Comparison of ENCODE assay signal across 11 mouse cellular contexts in genomic region chr17:46594606-46595005, GRCm38 (mm10). TPM values are rescaled to one million over a fixed set of nuclear protein-coding genes. Genes with fewer than 3 reads are reported as not detected.
A peak's percentile ranks its signal among the peaks of the same experiment; 100 is the strongest.
DNase-seq lines count a peak whose midpoint lies in the region; ATAC-seq lines count a peak whose summit lies in the region.
"Had no signal": no experiment of that assay in that cellular context is flagged by ENCODE, and none has a peak within 500 bp of the region (broad histone marks: within the 10 kb centered on the region; RNA-seq: fewer than 3 reads in every experiment).

No protein-coding gene starts in this region.

- H3K27me3 ChIP-seq in heart, embryonic 10.5 days (ENCODE audit: insufficient read depth, poor library complexity, severe bottlenecking): no peaks in the 10 kb centered on the region
- H3K27me3 ChIP-seq in midbrain, embryonic 10.5 days (ENCODE audit: low read depth, poor library complexity, severe bottlenecking): no peaks in the 10 kb centered on the region
- no peaks in the 10 kb centered on the region for H3K27me3 ChIP-seq in midbrain, embryonic 15.5 days (replicated peaks)
- H3K27me3 ChIP-seq in stomach, embryonic 15.5 days (replicated peaks): no peaks in the 10 kb centered on the region

- H3K36me3 ChIP-seq in heart, embryonic 10.5 days: peaks cover 50% of the 10 kb centered on the region
- H3K36me3 ChIP-seq in midbrain, embryonic 10.5 days: peaks cover 42% of the 10 kb centered on the region
- peaks cover 3% of the 10 kb centered on the region; the same call in 1 of the 2 replicates for H3K36me3 ChIP-seq in midbrain, embryonic 15.5 days (replicated peaks)
- H3K36me3 ChIP-seq in stomach, embryonic 15.5 days: peaks cover 16% of the 10 kb centered on the region; the same call in 1 of the 2 replicates

- no peaks in the 10 kb centered on the region for H3K9me3 ChIP-seq in heart, embryonic 10.5 days
- no peaks in the 10 kb centered on the region for H3K9me3 ChIP-seq in midbrain, embryonic 10.5 days (replicated peaks)
- H3K9me3 ChIP-seq in midbrain, embryonic 15.5 days: no peaks in the 10 kb centered on the region
- H3K9me3 ChIP-seq in stomach, embryonic 15.5 days: no peaks in the 10 kb centered on the region
- H3K9me3 ChIP-seq: megakaryocyte, embryonic 14.5 days had no signal

- 18% methylated on average over 9 of the region's 9 CpGs for WGBS in heart, embryonic 10.5 days
- WGBS in midbrain, embryonic 10.5 days: 58% methylated on average over 9 of the region's 9 CpGs
- WGBS in midbrain, embryonic 15.5 days: 54% methylated on average over 9 of the region's 9 CpGs
- 32% methylated on average over 9 of the region's 9 CpGs for WGBS in stomach, embryonic 15.5 days

- no peak overlapping the region for H3K9ac ChIP-seq in midbrain, embryonic 15.5 days
- H3K9ac ChIP-seq in stomach, embryonic 15.5 days: no peak overlapping the region
- H3K9ac ChIP-seq: liver, embryonic 14.5 days had no signal

- ATAC-seq in midbrain, embryonic 15.5 days (replicated peaks): no peak
- ATAC-seq in stomach, embryonic 15.5 days (ENCODE audit: insufficient read depth, low FRiP score, low read depth): peak; percentile 12; the same call in 1 of the 2 replicates

- H3K4me3 ChIP-seq in heart, embryonic 10.5 days: peak overlapping the region; percentile 22; the same call in 1 of the 2 replicates
- H3K4me3 ChIP-seq in midbrain, embryonic 10.5 days: no peak overlapping the region
- H3K4me3 ChIP-seq in midbrain, embryonic 15.5 days: no peak overlapping the region
- no peak overlapping the region for H3K4me3 ChIP-seq in stomach, embryonic 15.5 days (replicated peaks)
- H3K4me3 ChIP-seq: megakaryocyte, embryonic 14.5 days had no signal

- no peak overlapping the region for H3K4me2 ChIP-seq in midbrain, embryonic 15.5 days
- no peak overlapping the region for H3K4me2 ChIP-seq in stomach, embryonic 15.5 days

- H3K4me1 ChIP-seq in heart, embryonic 10.5 days: peaks cover 51% of the 10 kb centered on the region
- peaks cover 17% of the 10 kb centered on the region for H3K4me1 ChIP-seq in midbrain, embryonic 10.5 days
- H3K4me1 ChIP-seq in midbrain, embryonic 15.5 days: peaks cover 3% of the 10 kb centered on the region; the same call in 1 of the 2 replicates
- H3K4me1 ChIP-seq in stomach, embryonic 15.5 days: peaks cover 26% of the 10 kb centered on the region

- DNase-seq in heart, embryonic 10.5 days (ENCODE audit: low spot score): peak; percentile 83
- DNase-seq in heart, postnatal 4 days: no peak
- no peak for DNase-seq in midbrain, embryonic 10.5 days (ENCODE audit: low spot score)
- peak; percentile 63 for DNase-seq in fibroblast of lung, adult 2 months (ENCODE audit: low read depth)
- DNase-seq in lung, postnatal 25 days (ENCODE audit: low spot score): no peak
- DNase-seq in right cerebral cortex, postnatal 36 days (ENCODE audit: low spot score in 2 of 2): no peak
- DNase-seq: heart, postnatal 36 days had no signal

- H3K27ac ChIP-seq in heart, embryonic 10.5 days: peak overlapping the region; percentile 83
- H3K27ac ChIP-seq in midbrain, embryonic 10.5 days (replicated peaks): peak overlapping the region; percentile 30; the same call in 1 of the 2 replicates
- H3K27ac ChIP-seq in midbrain, embryonic 15.5 days: no peak overlapping the region
- peak overlapping the region; percentile 64 for H3K27ac ChIP-seq in stomach, embryonic 15.5 days
- H3K27ac ChIP-seq: liver, embryonic 14.5 days had no signal

RNA-seq across cellular contexts. Expression of gene Ptk7, which starts 34.7 kb away (rescaled TPM):
- polyA plus RNA-seq in heart, embryonic 10.5 days (2016; fragmentation: Nextera tagmentation; extraction: Ambion mirVana): 65.4 and 67.7 TPM in 2 replicates
- total RNA-seq in heart, postnatal 4 days (2021): 10 to 100 TPM; 34.8 to 36.2 TPM
- 65.3 and 68.4 TPM in 2 replicates for polyA plus RNA-seq in midbrain, embryonic 10.5 days (2016; fragmentation: Nextera tagmentation; extraction: Ambion mirVana)
- polyA plus RNA-seq in midbrain, embryonic 15.5 days (2015; fragmentation: Nextera tagmentation; extraction: Ambion mirVana): 33.6 and 34.8 TPM in 2 replicates
- 87.6 and 89.8 TPM in 2 replicates for polyA plus RNA-seq in stomach, embryonic 15.5 days (2015; fragmentation: Nextera tagmentation; extraction: Ambion mirVana)

RNA-seq across cellular contexts. Expression of gene Srf, which starts 38.6 kb away (rescaled TPM):
- polyA plus RNA-seq in heart, embryonic 10.5 days (2016; fragmentation: Nextera tagmentation; extraction: Ambion mirVana): 10.9 and 15.7 TPM in 2 replicates
- total RNA-seq in heart, postnatal 4 days (2021): 100 to 1,000 TPM; 184 to 210 TPM
- polyA plus RNA-seq in midbrain, embryonic 10.5 days (2016; fragmentation: Nextera tagmentation; extraction: Ambion mirVana): 5.0 and 6.5 TPM in 2 replicates
- polyA plus RNA-seq in midbrain, embryonic 15.5 days (2015; fragmentation: Nextera tagmentation; extraction: Ambion mirVana): 3.7 and 5.7 TPM in 2 replicates
- polyA plus RNA-seq in stomach, embryonic 15.5 days (2015; fragmentation: Nextera tagmentation; extraction: Ambion mirVana): 8.7 and 9.4 TPM in 2 replicates

RNA-seq across cellular contexts. Expression of gene Cul9, which starts 48.4 kb away (rescaled TPM):
- 4.8 and 5.3 TPM in 2 replicates for polyA plus RNA-seq in heart, embryonic 10.5 days (2016; fragmentation: Nextera tagmentation; extraction: Ambion mirVana)
- 10 to 100 TPM; 12.0 to 12.6 TPM for total RNA-seq in heart, postnatal 4 days (2021)
- polyA plus RNA-seq in midbrain, embryonic 10.5 days (2016; fragmentation: Nextera tagmentation; extraction: Ambion mirVana): 4.4 and 6.3 TPM in 2 replicates
- polyA plus RNA-seq in midbrain, embryonic 15.5 days (2015; fragmentation: Nextera tagmentation; extraction: Ambion mirVana): 25.0 and 26.7 TPM in 2 replicates
- polyA plus RNA-seq in stomach, embryonic 15.5 days (2015; fragmentation: Nextera tagmentation; extraction: Ambion mirVana): 3.2 and 4.6 TPM in 2 replicates

RNA-seq across cellular contexts. Expression of gene Klc4, which starts 51.2 kb away (rescaled TPM):
- polyA plus RNA-seq in heart, embryonic 10.5 days (2016; fragmentation: Nextera tagmentation; extraction: Ambion mirVana): 21.1 and 22.5 TPM in 2 replicates
- 10 to 100 TPM; 18.9 TPM for total RNA-seq in heart, postnatal 4 days (2021)
- 33.0 and 40.3 TPM in 2 replicates for polyA plus RNA-seq in midbrain, embryonic 10.5 days (2016; fragmentation: Nextera tagmentation; extraction: Ambion mirVana)
- 42.5 and 44.5 TPM in 2 replicates for polyA plus RNA-seq in midbrain, embryonic 15.5 days (2015; fragmentation: Nextera tagmentation; extraction: Ambion mirVana)
- polyA plus RNA-seq in stomach, embryonic 15.5 days (2015; fragmentation: Nextera tagmentation; extraction: Ambion mirVana): 38.4 and 41.4 TPM in 2 replicates

RNA-seq across cellular contexts. Expression of gene Mrpl2, which starts 51.4 kb away (rescaled TPM):
- polyA plus RNA-seq in heart, embryonic 10.5 days (2016; fragmentation: Nextera tagmentation; extraction: Ambion mirVana): 131 and 151 TPM in 2 replicates
- 100 to 1,000 TPM; 107 to 109 TPM for total RNA-seq in heart, postnatal 4 days (2021)
- polyA plus RNA-seq in midbrain, embryonic 10.5 days (2016; fragmentation: Nextera tagmentation; extraction: Ambion mirVana): 126 and 129 TPM in 2 replicates
- polyA plus RNA-seq in midbrain, embryonic 15.5 days (2015; fragmentation: Nextera tagmentation; extraction: Ambion mirVana): 60.6 and 74.5 TPM in 2 replicates
- polyA plus RNA-seq in stomach, embryonic 15.5 days (2015; fragmentation: Nextera tagmentation; extraction: Ambion mirVana): 112 and 126 TPM in 2 replicates

Comparison
In these comparisons a context has a peak if more than half of its experiments do, and no peak if none do; other contexts are left out.
1. DNase-seq: peak in heart, embryonic 10.5 days (single experiment) and fibroblast of lung, adult 2 months (single experiment); none in heart, postnatal 4 days (single experiment), midbrain, embryonic 10.5 days (single experiment), lung, postnatal 25 days (single experiment) and right cerebral cortex, postnatal 36 days (0 of 2).